Mouse (Mus musculus): Measurements from ENCODE around the gene Csk. TPM values are rescaled to one million over a fixed set of nuclear protein-coding genes. Genes with fewer than 3 reads are reported as not detected.
A peak's percentile ranks its signal among the peaks of the same experiment; 100 is the strongest.

The Csk gene
- 10 to 100 TPM; 35.2 to 41.8 TPM for total RNA-seq (2021)

DNA sequence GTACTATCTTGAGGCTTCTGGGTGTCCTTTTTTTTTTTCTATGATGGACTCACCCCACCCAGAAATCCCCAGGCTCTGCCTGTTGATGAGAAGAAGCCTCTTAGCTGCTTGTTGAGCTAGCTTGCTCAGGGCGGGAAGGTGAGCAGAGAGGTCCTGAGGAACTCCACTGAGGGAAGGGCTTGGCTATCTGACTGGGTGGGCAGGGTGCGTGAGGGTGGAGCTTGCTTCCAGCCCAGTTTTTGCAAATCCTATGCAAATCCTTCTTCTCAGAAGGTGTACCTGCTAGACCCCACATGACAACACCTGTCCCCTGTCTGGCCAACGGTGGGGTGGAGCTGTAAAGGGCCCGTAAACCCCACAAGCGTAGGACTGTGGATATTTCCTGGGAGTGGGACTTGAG is at the start of gene Csk:
Gene Csk (minus strand): TSS at position 349 of the 400 bp plus-strand sequence.
- DNase-seq, result no peak

DNA sequence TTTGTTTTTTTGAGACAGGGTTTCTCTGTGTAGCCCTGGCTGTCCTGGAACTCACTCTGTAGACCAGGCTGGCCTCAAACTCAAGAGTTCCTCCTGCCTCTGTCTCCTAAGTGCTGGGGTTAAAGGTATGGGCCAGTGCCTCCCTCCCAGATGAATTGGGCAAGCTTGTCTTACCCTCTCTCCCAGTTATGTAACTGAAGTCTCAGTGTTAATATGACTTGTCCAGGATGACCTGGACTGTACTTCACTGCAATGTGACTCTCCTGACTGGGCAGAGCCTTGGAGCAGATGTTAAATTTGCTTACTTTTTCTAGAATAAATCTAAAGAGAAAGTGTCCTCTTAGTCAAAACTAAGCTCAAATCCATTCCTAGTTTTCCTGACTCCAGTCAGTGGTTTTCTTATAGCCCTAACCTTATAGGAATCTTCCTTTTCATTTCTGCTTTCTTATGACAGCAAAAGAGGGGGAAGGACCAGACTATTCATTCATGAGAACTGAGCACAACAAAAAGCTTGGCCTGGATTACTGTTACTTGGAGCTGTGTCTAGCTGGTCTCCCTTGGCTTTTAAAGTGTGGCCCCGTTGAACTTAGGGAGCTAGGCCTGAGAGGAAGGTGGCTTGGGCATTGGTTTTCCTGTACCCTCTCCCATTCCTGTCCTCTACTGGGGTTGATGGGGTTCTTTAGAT is 45.2 kb upstream of the Csk start:
- DNase-seq, result no peak

DNA sequence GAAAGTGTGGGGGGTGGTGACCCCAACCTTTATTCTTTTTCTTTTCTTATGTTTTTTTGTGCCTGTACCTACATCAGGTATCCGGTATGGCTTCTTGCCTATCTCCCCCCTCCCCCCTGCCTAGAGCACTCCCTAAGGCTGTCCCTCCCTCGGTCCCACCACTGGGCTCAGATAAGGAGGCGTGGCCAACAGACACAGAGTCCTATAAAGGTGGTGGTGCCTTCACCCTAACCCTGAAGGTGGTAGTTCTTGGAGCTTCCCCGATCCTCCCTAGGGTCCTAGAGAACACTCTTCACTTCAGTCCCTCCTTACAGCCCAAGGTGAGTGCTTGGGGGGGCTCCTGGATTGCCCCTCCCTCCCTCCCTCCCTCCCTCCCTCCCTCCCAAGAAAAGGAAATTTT is 43.9 kb upstream of the Csk start:
- no peak for DNase-seq

DNA sequence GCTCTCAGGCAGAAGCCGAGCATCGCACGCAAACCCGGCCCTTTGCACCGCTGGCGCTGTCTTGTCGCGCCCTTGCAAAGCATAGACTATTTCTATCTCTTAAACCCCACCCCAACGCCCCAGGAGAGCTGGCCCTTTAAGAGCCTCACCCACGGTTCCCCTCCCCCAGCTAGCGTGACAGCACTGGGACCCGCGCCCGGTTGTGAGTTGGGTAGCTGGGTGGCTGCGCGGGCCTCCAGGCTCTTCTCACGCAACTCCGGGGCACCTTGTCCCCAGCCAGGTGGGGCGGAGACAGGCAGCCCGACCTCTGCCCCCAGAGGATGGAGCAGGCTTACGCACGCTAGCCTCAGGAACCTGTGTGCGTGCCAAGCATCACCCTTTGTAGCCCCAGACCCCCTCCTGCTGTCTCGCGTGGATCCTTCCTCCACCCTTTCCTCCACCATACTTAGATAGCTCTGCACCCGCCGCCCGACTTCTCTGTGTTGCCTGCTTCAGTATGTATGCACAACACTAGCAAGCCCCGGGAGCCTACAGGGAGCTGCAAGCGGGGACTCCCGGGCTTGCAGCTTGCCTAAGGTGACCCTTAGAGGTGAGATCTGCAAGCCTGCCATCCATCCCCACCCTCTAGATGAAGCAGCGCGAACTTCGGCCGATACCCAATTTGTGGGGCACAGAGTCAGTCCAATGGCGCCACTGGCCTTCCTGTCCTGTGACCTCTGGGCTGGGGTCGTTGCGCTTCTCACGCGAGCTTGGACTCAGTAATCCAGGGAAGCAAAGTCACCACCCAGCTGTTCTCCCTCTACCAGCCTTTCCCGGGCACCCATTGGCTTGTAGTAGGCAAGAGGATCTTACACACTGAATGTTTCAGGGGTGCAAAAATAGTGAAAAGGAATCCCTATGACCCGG is 43.2 kb upstream of the Csk start:
- peak; percentile 72 to 79 for DNase-seq

DNA sequence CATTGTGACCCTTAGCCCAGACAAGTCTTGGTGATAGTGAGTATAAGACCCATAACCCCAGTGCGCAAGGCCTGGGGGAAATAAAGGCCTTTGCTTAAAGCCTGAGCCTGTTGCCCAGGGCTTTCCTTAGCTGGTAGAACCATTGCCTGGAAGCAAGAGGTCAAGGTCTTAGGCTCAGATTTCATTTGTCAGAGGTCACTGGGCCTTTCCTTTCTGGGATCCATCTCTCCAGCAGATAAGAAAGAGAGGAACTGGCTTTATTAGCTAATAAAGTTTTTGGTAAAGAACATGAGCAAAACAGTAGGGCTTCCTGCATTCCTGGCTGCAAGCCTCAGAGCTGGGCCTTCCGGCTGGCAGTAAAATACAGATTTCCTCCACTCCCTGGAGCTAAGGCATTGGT is 40.7 kb upstream of the Csk start:
- no peak for DNase-seq

DNA sequence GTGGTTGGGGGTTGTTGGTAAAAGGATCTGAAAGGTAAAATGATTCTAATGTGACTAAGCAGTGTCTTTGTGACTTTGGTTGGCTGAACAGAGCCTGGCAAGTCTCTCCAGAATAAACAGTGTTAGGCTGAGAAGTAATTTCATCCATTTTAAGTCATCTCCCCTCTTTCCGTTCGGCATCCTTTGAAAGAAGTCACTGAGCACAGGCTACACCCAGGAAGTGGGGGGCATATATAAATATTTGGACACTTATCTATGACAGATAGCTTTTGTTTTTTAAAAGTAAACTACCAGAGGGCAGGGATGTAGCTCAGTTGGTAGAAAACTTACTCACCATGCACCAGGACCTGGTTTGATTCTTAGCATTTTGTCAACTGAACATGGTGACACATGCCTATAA is 35.2 kb upstream of the Csk start:
- no peak for DNase-seq

DNA sequence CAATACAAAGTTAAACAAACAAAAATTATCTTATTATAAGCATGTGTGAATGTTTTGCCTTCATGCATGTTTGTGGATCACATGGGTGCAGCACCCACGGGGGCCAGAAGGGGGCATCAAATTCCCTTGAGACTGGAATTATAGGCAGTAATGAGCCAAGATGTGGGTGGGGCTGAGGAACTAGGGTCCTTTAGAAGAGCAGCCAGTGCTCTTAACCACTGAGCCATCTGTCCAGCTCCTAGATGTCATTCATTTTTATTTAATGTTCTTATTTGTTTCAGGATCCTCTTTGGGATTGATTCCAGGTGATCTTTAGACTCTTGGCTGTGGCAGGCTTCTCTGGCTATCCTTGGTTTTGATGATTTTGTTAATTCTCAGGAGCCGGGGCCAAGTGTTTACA is 34.7 kb upstream of the Csk start:
- DNase-seq, result no peak

DNA sequence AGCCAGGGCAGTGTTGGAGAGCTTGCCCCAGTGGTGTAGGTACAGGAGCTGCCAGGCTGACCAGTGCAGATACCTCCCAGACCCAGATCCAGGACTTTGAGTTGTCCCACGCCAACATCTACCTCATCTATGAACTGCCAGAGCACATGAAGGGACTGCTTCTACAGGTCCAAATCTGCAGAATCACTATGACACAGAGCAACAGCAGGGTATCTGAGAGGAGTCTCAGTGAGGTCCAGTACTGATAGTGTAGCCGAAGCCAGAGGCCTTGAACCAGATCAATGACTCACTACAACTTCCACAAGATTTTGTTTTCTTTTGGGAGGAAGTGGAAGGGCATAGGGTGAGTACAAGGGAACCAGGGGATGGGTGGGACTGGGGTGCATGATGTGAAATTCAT is 34.3 kb upstream of the Csk start, which contains the start of gene Cyp1a1:
Gene Cyp1a1 (plus strand): TSS at position 178 of the 400 bp plus-strand sequence.
- no peak for DNase-seq

DNA sequence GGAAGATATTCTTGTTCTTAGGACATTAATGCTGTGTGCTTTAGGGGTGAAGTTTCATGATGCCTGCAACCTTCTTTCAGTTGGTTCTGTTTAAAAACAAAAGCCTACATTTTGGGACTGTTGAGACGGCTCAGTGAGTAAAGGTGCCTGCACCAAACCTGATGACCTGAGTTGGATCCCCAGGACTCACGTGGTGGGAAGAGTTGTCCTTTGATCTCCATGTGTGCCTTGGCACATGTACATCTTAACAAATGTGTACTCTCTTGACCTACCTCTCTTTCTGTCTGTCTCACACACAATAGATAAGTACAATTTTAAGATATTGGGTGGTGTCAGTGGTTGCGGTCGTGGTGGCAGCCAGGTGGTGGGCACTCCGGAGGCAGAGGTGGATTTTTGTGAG is 32.6 kb upstream of the Csk start:
- DNase-seq, result no peak

DNA sequence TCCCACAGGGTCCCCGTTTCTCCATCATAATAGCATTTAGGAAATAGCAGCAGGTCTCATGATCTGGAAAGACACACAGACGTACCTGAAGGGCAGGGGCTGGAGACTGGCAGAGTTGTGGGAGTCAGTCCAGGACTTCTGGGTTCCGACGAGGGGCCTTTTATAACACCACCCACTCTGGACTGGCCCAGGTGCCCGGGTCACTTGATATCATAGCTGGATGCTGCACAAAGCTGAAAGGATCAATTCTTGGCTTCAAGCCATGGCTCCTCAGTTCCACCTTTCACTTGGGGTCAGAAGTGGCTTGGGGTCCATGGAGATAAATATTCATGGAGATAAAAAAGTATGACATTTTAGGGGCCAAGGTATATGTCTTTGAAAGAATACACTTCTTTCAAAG is 30.1 kb upstream of the Csk start, which contains the start of gene Cyp1a2:
Gene Cyp1a2 (minus strand): TSS at position 184 of the 400 bp plus-strand sequence.
- DNase-seq, result no peak

DNA sequence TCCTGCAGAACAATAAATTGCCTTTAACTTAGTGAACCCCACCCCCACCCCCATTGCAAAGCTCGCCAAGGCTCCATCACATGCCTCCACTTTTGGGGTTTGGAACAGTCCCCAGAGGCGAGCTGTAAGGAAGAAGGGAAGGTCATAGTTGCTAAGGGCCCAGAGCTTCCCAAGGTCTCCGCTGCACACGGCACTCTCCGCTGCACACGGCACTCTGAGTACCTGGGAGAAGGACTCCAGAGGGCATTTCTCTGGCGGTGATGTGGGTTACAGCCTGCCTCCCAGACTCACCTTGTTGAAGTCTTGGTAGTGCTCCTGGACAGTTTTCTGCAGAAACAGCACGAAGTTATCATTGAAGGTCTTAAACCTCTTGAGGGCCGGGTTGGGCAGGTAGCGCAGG is 28.0 kb upstream of the Csk start:
- no peak for DNase-seq

DNA sequence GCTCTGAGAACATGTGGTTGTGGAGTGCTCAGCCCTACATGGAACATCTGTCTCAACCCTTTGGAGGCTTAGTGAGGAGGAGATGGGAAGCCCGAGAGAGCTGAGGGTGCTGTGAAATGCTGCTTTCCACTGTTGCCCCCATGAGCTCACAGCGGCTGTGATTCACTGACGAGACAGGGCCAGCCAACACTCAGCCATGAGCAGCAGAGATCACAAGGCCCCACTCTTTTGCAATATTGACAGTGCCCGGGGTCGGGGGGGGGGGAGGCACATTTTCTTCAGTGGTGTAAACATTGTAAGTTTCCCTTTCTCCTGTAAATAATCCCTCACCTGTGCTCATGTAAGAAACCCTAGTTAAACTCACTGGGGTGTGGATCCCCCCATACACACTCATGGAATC is 18.1 kb upstream of the Csk start:
- no peak for DNase-seq

DNA sequence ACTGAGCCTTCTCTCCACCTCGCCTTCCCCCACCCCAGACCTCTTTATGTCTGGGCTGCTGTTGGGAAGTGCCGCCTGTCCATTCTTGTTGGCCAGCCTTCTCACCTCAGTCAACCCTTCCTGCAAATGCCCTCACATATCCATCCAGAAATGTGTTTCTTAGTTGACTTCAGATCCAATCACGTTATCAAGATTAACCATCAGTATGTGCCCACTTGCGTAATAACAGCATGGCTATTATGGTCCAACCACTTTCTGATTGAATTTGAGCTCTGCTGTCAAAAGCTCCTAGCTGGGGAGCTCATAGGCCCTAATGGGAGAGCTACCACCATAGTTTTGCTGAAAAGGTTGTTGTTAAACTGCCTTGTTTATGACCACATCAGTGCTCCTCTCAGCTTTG is 17.6 kb upstream of the Csk start:
- DNase-seq, result no peak

DNA sequence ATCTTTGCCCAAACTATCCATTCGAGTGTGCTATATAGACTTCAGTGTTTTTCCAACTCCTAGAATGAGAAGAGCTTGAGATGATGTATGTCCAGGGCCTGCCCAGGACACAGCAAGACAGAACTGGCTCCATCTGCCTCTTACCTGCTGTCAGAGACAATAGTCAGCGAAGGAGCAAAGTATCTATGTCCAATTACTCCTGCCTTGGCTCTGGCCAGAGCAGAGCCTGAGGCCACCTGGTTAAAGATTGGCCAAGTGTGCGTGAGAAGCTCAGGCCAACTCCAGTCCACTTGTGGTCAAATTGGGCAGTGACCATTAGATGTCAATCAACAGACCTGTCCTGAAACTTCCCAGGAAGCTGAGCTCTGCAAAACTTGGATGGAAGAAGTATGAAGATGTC is 16.1 kb upstream of the Csk start:
- no peak for DNase-seq

DNA sequence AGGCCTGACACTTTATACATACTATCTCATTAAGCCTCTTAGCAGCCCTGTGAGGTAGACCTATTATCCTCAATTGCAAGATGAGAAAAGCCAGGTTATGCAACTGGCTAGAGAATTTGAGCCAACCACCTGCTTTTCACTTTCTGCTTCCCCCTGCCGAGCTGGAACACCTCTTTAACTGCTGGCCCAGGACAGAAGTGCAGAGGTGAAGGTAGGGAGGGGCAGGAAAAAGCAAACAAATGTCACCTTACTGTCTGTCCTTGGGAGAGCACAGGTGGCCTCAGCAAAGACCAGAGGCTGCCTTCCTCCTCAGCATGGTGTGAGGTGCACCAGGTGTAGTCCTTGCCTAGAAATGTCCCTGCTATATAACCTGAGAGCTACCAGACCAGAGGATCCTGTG is 14.8 kb upstream of the Csk start:
- DNase-seq, result no peak

DNA sequence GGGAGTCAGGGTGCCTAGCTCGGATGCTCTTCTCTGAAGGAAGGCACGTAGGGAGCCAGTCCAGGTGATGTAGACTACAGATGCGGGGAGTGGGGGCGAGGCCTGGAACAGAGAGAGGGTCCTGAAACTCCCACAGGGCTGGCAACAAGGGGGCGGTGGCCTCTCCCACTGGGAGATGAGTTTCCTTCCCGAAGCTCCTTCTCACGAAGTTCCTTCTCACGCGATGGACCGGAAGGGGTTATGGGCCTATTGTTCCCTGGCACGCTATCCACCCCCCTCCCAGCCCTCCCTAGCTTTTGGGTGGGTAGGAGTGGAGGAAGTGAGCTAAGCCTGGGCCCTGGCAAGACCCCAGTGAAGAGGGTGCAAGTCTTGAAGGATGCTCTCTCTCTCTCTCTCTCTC is 14.4 kb upstream of the Csk start:
- no peak for DNase-seq

DNA sequence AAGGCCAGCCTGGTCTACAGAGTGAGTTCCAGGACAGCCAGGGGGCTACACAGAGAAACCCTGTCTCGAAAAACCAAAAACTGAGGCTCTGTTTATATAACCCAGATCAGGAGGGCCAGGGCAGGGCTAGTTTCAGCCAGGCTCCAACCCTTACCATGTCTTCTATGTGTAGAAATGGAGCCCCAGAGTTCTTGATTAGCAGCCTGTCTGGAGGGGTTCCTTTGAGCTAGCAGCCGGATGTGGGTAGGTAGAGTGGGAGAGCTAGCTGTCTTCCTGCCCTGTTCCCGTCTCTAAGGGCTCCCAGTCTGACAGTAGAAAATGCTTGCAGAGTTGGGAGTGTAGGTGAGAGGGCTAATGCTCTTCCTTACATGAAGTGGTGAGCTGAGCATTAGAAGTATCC is 13.7 kb upstream of the Csk start:
- DNase-seq, result no peak

DNA sequence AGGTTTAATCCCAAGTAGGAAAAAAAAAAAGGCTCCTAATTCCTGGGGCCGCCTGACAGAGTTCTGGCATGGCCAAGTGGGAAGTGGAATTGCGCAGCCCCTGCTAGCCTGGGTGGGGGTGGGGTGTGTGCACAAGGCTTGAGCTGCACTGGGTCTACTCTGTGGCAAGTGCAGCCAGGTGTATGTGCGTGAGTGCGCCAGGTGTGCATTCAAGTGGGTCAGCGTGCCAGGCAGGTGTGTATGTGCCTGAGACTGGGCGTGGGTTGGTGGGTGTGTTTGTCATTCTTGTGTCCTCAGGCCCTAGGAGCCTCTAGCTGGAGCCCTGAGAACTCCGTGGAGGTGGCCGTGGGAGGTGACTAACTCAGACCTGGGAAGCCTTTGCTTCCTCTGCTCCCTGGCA is 13.1 kb upstream of the Csk start:
- DNase-seq, result no peak

DNA sequence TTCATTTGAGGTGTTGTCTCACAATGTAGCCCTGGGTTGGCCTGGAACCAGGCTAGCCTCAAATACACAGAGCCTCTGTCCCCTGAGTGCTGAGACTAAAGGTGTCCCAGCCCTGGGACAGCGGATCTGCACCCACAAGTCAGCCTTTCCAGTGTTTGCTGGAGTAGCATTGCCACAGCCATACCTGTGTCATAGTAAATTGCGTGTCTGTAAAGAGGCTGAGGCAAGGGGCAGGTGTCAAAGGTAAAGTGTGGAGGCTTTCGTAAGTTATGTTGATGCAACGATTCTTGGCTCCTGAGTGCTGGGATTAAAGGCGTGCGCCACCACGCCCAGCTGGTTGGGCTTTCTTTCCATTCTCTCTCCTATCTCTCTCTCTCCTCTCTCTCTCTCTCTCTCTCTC is 11.2 kb upstream of the Csk start:
- DNase-seq, result no peak

DNA sequence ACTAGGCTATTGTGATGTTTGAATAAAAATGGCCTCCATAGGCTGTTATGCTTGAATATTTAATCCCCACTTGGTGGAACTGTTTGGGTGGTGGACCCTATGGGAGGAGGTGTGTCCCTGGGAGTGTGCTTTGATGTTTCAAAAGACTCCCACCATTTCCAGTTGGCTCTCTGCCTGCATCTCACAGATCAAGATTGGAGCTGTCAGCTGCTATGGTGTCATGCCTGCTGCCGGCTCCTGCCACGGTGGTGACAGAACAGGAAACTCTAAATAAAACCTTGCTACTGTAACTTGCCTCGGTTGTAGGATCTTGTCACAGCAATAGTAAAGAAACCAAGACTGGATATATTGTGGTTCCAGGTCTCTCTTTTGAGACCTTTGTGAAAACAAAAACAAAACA is 8.1 kb upstream of the Csk start:
- no peak for DNase-seq

DNA sequence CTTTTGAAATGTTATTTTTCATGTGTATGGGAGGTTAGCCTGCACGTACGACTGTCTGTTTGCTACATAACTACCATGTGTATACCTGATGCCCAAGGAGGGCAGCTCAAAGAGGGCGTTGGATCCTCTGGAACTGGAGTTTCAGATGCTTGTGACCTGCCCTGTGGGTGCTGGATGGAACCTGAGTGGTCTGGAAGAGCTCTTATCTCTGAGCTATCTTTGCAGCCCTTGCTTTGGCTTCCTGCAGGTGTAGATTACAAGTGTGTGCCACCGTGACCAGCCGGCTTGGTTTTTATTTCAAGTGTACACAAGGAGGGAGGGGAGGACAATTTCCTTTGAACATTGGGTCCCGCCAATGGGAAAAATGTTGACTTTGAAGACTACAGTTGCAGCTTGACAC is 7.1 kb upstream of the Csk start:
- no peak for DNase-seq

DNA sequence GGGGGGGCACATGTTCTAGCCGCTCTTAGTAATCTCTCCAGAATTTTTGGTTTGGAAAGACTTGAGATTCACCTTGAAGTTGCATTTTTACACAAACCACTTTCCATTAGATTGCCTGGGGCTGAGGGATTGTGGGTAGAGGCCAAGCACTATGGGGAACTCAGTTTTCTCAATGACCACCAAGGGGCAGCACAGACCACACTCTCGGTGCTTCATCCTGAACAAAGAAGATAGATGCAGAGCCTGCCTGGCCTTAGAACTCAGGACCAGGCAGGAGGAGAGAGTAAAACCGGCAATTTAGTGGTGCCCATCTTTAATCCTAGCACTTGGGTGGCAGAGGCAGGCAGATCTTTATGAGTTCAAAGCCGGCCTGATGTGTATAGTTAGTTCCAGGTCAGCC is 6.3 kb upstream of the Csk start:
- peak; percentile 69 to 78 for DNase-seq

DNA sequence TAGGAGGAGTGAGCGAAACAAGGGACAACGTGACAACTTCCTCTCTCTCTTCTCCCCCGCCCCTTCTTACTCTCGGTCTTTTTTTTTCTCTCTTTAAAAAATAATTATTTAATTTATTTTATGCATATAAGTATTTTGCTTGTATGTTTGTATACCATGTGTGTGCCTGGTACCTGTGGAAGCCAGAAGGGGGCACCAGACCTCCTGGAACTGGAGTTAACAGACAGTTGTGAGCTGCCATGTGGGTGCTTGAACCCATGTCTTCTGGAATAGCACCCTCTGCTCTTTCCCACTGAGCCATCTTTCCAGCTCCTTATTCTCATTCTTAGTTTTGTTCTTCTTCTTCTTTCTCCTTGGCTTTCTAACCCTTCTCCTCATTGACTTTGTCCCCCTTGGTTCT is 5.5 kb upstream of the Csk start:
- no peak for DNase-seq

DNA sequence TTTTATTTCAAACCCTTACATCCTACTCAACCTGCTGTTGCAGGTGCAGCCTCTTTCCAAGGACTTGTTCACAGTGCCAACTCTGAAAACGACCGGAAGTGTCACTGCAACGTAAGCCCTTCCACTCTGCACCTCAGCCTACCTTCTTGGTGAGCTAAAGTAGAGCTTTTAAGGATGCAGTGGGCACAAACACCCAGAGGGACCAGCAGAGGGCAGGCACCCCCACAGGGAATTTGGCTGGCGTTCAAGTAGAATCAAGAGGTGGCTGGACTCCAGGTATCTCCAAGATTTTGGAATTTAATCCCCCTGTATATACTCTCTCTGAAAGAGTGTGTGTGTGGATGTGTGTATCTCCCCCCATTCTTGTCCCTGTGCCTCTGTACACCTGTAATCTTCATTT is 4.4 kb upstream of the Csk start:
- DNase-seq, result no peak

Data from layer of hippocampus, postnatal 36 days (tissue).